Mouse (Mus musculus): ENCODE measurements around the gene Rab11b. TPM values are rescaled to one million over a fixed set of nuclear protein-coding genes. Genes with fewer than 3 reads are reported as not detected.
"Not testable (repeated sequence)": the region's sequence is repeated elsewhere in the genome, so short reads cannot be mapped to it uniquely, and the experiment has no call there.

Rab11b gene
- polyA plus RNA-seq, 1 experiment from 2014 or later = 316 TPM

GRCm38 (mm10) chr17:33756108-33756790, 4.1 kb downstream of the Rab11b start:
- Histone ChIP-seq H3K27me3 (ENCODE audit: insufficient read depth, poor library complexity, severe bottlenecking) (no peaks in the 10 kb centered on the region), H3K36me3 (peaks cover 12% of the 10 kb centered on the region), H3K4me3 (0 out of 2 replicates have a peak overlapping the region, but pooled peaks have one; percentile 12), H3K9me3 (no peaks in the 10 kb centered on the region), H3K27ac (0 out of 2 replicates have a peak overlapping the region, but pooled peaks have one; percentile 16), H3K4me1 (peaks cover 41% of the 10 kb centered on the region)
- WGBS = 89% methylated on average over 3 of the region's 3 CpGs
- DNase-seq (ENCODE audit: low spot score) = no peak

DNA sequence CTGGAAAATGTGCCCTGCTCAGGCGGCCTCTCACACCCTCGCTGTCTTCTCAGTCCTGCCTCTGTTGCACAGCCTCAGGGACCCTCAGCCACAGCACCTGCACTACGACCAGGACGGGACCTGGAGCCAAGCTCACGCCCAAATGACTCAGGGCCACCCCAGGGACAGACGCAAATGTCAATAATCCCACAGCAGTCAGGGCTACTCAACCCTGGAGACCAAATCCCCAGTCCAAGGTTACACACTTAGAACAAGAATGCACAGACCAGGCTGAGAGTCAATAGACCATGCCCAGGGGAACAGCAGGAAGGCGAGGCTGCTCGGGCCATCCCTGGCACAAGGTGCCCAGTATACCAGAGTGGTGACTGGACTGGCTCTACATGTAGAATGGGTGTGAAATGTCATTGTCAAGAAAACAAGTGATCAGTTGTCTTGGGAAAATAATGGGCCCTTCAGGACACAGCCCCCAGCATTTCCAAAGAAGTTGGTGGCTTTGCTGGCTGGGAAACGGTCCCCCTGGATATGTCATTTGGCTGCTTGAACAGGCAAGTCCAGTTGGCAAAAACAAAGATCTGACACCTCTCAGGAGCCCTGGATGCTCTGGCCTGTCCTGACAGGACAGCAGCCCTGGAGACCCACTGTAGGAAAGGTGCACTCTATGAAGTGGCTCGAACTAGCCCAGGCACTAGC, 4.8 kb downstream of the Rab11b start:
- H3K9me3 ChIP-seq = no peaks in the 10 kb centered on the region
- H3K4me3 ChIP-seq = 0 out of 2 replicates have a peak overlapping the region, but pooled peaks have one; percentile 12
- peaks cover 19% of the 10 kb centered on the region for H3K36me3 ChIP-seq
- 85% methylated on average over 10 of the region's 10 CpGs for WGBS
- no peaks in the 10 kb centered on the region for H3K27me3 ChIP-seq (ENCODE audit: insufficient read depth, poor library complexity, severe bottlenecking)
- H3K4me1 ChIP-seq = peaks cover 42% of the 10 kb centered on the region
- 0 out of 2 replicates have a peak overlapping the region, but pooled peaks have one; percentile 16 for H3K27ac ChIP-seq
- DNase-seq (ENCODE audit: low spot score) = no peak

DNA sequence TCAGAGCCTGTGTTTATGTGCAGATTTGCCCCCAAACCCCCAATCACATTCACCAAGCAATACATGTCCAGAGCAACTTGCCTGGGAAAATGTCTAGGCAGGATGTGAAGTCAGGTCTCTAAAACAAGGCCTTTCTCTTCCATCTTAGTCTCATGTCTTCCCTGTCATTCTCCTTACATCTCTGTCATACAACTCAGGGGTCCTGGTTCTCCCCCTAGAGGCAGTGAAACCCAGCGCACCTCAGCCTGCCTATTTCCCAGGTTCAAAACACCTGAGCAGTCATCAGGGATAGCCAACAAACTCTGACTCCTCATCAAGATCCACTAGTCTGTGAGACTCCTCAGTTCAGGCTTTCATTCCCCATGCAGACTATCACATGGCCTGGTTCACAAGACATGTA, 5.7 kb downstream of the Rab11b start:
- H3K27me3 ChIP-seq (ENCODE audit: insufficient read depth, poor library complexity, severe bottlenecking) = no peaks in the 10 kb centered on the region
- H3K27ac ChIP-seq = no peak overlapping the region
- no peak overlapping the region for H3K4me3 ChIP-seq
- peaks cover 45% of the 10 kb centered on the region for H3K4me1 ChIP-seq
- no peaks in the 10 kb centered on the region for H3K9me3 ChIP-seq
- WGBS = 89% methylated on average over 1 of the region's 1 CpGs
- DNase-seq (ENCODE audit: low spot score) = no peak
- peaks cover 28% of the 10 kb centered on the region for H3K36me3 ChIP-seq

GRCm38 (mm10) chr17:33752297-33752696, 8.0 kb downstream of the Rab11b start:
- peaks cover 25% of the 10 kb centered on the region for H3K4me1 ChIP-seq

DNA sequence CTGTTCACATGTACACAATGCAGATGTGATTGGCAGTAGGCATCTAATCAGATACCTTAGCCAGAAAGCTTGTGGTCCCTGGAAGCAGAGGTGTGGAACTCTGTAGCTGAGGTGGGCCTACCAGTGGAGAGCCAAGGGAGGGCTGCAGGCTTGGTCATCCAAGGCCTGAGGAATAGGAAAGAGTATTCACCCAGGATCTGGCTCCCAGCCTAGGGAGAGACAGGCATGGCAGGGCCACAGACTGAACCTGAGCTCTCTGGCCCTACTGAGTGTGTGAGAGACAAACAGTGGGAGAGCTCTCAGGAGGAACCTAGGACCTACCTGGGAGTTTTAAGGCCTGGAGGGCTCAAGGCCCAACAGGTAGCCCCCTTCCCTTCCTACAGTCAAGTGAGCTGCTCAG, 9.1 kb downstream of the Rab11b start:
- no peak overlapping the region for H3K27ac ChIP-seq
- DNase-seq (ENCODE audit: low spot score) = peak; percentile 60
- no peaks in the 10 kb centered on the region for H3K9me3 ChIP-seq
- H3K4me3 ChIP-seq = no peak overlapping the region
- H3K27me3 ChIP-seq (ENCODE audit: insufficient read depth, poor library complexity, severe bottlenecking) = no peaks in the 10 kb centered on the region
- H3K36me3 ChIP-seq = peaks cover 47% of the 10 kb centered on the region
- H3K4me1 ChIP-seq = peaks cover 16% of the 10 kb centered on the region

More at GRCm38 (mm10) chr17:33752297-33752696, 8.0 kb downstream of the Rab11b start:
- DNase-seq (ENCODE audit: low spot score) = no peak
- Histone ChIP-seq H3K27ac (no peak overlapping the region), H3K4me3 (no peak overlapping the region), H3K36me3 (peaks cover 50% of the 10 kb centered on the region), H3K27me3 (ENCODE audit: insufficient read depth, poor library complexity, severe bottlenecking) (no peaks in the 10 kb centered on the region), H3K9me3 (no peaks in the 10 kb centered on the region)
- WGBS = 94% methylated on average over 2 of the region's 2 CpGs

DNA sequence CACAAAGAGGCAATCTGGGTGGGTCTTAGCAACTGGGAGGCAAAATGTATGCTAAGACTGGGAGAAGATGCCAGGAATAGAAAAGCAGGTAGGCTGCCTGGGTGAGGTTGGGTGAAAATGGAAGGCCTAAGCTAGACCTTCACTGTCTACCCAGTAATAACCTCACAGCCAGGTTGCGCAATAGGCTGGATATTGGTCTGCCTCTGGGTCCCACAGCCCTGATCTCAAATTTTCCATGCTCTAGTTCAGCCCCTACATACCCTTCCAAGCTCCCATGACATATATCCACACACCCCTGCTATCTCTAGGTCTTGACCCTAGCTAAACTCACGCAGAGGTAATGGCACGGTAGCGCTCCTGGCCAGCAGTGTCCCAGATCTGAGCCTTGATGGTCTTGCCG, 10.9 kb downstream of the Rab11b start:
- H3K9me3 ChIP-seq = no peaks in the 10 kb centered on the region
- H3K27ac ChIP-seq = no peak overlapping the region
- peak; percentile 43 for DNase-seq (ENCODE audit: low spot score)
- H3K36me3 ChIP-seq = peaks cover 53% of the 10 kb centered on the region
- H3K27me3 ChIP-seq (ENCODE audit: insufficient read depth, poor library complexity, severe bottlenecking) = no peaks in the 10 kb centered on the region
- H3K4me3 ChIP-seq = no peak overlapping the region
- 91% methylated on average over 5 of the region's 5 CpGs for WGBS
- H3K4me1 ChIP-seq = peaks cover 11% of the 10 kb centered on the region; the same call in 1 of the 2 replicates

DNA sequence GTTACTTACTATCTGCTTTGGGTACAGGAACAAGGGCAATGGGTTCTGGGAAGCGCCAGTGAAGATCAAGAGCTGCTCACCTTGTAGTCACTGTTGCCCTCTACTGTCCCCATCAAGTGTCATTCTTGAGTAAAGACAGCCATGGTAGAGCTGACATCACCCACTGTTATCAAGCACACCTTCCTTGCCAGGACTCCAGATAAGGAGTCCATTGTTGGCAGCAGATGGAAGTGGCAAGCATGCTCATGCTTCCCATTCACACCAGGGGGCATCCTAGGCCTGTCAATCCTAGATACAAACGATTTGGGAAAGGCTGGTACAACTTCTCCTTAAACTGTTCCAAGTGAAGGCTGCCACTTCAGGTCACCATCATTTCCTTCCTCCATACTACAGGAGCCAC, 14.3 kb downstream of the Rab11b start:
- H3K27ac ChIP-seq = no peak overlapping the region
- H3K27me3 ChIP-seq (ENCODE audit: insufficient read depth, poor library complexity, severe bottlenecking) = no peaks in the 10 kb centered on the region
- DNase-seq (ENCODE audit: low spot score) = no peak
- H3K4me3 ChIP-seq = no peak overlapping the region
- H3K9me3 ChIP-seq = no peaks in the 10 kb centered on the region
- peaks cover 11% of the 10 kb centered on the region; the same call in 1 of the 2 replicates for H3K4me1 ChIP-seq
- H3K36me3 ChIP-seq = peaks cover 49% of the 10 kb centered on the region
- 72% methylated on average over 2 of the region's 2 CpGs for WGBS

GRCm38 (mm10) chr17:33744686-33745384, 15.5 kb downstream of the Rab11b start:
- H3K4me3 ChIP-seq = no peak overlapping the region
- H3K27ac ChIP-seq = no peak overlapping the region
- DNase-seq (ENCODE audit: low spot score) = no peak
- peaks cover 7% of the 10 kb centered on the region; the same call in 1 of the 2 replicates for H3K4me1 ChIP-seq
- H3K36me3 ChIP-seq = peaks cover 38% of the 10 kb centered on the region
- no peaks in the 10 kb centered on the region for H3K27me3 ChIP-seq (ENCODE audit: insufficient read depth, poor library complexity, severe bottlenecking)
- 84% methylated on average over 5 of the region's 5 CpGs for WGBS
- H3K9me3 ChIP-seq = no peaks in the 10 kb centered on the region

DNA sequence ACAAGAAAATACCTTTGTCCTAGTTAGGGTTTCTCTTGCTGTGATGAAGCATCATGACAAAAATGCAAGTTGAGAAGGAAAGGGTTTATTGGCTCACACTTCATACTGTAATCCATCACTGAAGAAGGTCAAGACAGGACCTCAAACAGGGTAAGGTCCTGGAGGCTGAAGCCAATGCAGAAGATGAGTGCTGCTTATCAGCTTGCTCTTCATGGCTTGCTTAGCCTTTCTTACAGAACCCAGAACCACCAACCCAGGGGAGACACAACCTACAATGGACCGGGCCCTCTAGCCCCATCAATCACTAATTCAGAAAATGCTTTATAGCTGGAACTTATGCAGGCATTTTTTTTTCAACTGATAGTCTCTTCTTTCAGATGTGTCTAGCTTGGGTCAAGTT, 17.9 kb downstream of the Rab11b start:
- no peaks in the 10 kb centered on the region for H3K27me3 ChIP-seq (ENCODE audit: insufficient read depth, poor library complexity, severe bottlenecking)
- DNase-seq (ENCODE audit: low spot score) = peak; percentile 6
- WGBS = 82% methylated on average over 1 of the region's 1 CpGs
- peaks cover 14% of the 10 kb centered on the region for H3K36me3 ChIP-seq
- H3K4me1 ChIP-seq = peaks cover 7% of the 10 kb centered on the region; the same call in 1 of the 2 replicates
- no peak overlapping the region for H3K4me3 ChIP-seq
- H3K27ac ChIP-seq = no peak overlapping the region
- no peaks in the 10 kb centered on the region for H3K9me3 ChIP-seq

DNA sequence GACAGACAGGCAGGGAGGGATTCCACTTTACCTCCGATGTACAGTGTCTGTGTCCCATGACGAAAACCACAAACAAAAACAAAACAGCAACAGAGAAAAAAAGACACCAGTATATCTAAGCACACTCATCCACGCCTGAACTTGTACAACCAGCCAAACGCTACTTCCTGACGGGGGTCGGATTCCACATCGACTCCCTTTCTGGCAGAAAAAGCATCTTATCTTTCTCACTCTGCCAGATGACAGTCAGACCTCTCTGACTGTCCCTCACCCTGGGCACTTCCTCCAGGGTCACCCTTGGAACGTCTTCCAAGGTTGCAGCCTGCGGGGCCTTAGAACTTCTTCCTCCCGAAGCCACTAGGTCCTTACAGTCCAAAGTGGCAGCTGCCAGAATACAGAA, 26.8 kb downstream of the Rab11b start:
- H3K27me3 ChIP-seq (ENCODE audit: insufficient read depth, poor library complexity, severe bottlenecking); H3K27ac ChIP-seq; H3K36me3 ChIP-seq; H3K4me3 ChIP-seq; H3K9me3 ChIP-seq; H3K4me1 ChIP-seq: not testable (repeated sequence)
- 51% methylated on average over 10 of the region's 10 CpGs for WGBS
- peak; percentile 64 for DNase-seq (ENCODE audit: low spot score)

DNA sequence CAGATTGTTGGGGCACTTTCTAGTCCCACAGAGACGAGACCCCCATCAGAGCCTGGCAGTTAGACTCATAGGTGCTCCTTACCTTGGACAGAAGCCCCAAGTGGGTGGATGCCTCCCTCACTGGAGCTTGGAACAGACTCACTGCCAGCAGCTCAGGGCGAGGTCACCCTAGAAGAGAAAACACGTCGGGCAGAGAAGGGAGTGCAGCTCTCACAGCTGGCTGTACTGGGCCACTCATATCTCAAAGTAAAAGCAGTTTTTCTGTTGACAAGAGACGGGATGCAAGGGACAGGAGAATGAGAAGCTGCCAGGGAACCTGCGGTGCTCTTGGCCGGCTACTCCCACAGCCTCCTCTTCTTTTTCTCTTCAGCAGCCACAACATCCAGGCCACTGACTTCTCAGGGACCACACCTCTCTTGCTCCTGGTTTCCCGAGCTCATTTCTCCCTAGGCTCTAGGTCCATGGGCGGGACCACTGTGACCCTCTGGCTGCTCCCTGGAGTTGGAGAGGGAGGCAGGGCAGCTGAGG, 27.7 kb downstream of the Rab11b start:
- H3K4me3 ChIP-seq; H3K36me3 ChIP-seq; H3K27me3 ChIP-seq (ENCODE audit: insufficient read depth, poor library complexity, severe bottlenecking); H3K4me1 ChIP-seq; H3K9me3 ChIP-seq; H3K27ac ChIP-seq: not testable (repeated sequence)
- 58% methylated on average over 9 of the region's 9 CpGs for WGBS
- peak; percentile 30 for DNase-seq (ENCODE audit: low spot score)

GRCm38 (mm10) chr17:33729215-33729614, 31.1 kb downstream of the Rab11b start:
- H3K36me3 ChIP-seq = no peaks in the 10 kb centered on the region
- DNase-seq (ENCODE audit: low spot score) = peak; percentile 59
- H3K9me3 ChIP-seq = 0 out of 2 replicates have a peak, but pooled peaks cover 4% of the 10 kb centered on the region
- no peaks in the 10 kb centered on the region for H3K27me3 ChIP-seq (ENCODE audit: insufficient read depth, poor library complexity, severe bottlenecking)
- WGBS = 68% methylated on average over 2 of the region's 2 CpGs
- peaks cover 4% of the 10 kb centered on the region; the same call in 1 of the 2 replicates for H3K4me1 ChIP-seq
- H3K4me3 ChIP-seq = no peak overlapping the region
- H3K27ac ChIP-seq = no peak overlapping the region

Data from heart, embryonic 10.5 days (tissue).